Mouse (Mus musculus): Measurements from ENCODE around the gene Cog6.

Gene Cog6

DNA sequence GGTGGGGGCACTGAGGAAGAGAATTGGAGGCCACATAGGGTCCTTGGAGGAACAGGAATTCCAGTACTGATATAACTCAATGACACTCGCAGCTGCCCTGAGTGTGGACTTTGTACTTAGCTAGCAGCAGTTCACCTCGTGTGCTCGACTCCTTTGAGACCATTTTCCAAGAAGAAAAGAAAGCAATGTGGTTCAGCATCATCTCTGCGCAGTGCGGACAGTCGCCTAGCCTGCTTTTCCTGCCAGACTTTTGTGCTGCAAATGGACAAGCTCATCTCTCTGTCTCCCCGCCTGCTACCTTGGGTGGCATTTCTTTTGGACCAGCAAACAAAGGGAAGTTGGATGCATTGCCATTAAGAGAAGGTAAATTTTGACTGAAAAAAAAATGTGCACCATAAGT, 52.8 kb downstream of the Cog6 start:
- no peak for DNase-seq (ENCODE audit: extremely low read depth, low read depth, low spot score)

DNA sequence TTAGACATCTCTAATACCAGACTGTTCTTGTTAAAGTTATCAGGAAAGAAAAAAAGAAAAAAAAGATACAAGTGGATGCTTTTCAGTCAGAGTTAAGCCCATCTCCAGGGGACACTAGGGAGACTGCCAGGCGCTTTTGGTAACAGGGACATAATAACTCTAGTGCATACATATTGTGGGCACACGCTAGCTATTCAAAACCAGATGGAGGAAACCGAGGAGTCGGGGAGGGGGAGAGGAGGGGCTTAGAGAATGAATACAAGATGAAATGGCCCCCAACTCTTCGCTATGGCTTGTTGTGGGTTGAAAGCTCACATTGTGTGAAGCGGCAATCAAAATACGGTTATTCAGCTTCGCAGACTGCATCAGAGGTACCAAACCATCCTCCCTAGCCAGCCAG, 53.6 kb downstream of the Cog6 start:
- no peak for DNase-seq (ENCODE audit: extremely low read depth, low read depth, low spot score)

DNA sequence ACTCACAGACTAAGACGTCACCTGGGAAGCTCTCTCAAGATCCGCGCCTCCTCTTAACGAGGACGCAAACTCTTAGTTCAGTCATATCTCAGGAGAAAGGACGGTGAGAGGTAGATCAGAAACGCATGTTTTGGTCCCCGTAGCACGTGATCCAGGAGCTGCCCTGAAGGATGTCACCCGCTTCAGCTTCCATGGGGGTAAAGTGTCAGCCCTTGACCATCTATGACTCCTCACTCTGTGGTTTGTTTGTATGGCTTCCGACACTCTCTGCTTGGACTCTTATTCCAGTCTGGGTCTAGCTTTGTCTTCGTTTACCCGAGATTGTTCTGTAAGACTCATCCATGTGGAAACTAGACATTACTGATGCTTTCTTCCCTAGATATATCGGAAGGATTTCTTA, 54.6 kb downstream of the Cog6 start:
- DNase-seq (ENCODE audit: extremely low read depth, low read depth, low spot score) = no peak

DNA sequence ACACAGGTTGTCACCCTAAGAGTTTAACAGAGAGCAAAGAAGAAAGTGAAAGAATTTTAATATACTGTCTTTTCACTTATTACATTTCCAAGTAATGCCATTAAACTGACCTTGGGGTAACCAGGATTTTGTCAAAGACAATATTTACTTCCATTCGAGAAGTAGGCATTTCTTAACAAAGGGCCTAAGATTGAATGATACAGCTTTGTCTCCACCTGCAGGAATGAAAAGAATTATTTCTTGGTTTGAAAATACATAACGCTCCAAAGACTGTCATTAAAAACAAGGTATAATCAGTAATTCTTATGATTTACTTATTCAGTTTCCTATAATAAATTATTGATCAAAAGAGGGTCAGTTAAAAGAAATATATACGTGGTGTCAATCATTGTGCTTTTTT, 55.4 kb downstream of the Cog6 start:
- DNase-seq (ENCODE audit: extremely low read depth, low read depth, low spot score) = no peak

DNA sequence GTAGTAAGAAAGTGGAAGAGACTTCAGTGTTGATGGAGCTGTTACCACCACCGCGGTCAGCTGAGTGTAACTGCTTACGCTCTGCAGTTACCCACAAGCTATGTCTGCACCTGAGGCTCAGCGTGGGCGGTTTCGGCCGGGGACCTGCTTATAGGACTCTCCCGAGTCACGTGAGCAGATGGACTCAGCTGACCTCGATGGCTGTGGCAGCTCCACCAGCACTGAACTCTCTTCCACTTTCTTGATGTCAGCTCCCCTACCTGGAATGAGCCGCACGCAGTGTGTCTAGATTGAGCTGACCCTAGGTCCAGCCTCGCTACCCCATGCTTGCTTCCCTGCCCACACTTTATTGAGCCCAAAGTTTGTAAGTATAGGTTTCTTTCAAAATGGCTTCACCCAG, 56.1 kb downstream of the Cog6 start:
- no peak for DNase-seq (ENCODE audit: extremely low read depth, low read depth, low spot score)

DNA sequence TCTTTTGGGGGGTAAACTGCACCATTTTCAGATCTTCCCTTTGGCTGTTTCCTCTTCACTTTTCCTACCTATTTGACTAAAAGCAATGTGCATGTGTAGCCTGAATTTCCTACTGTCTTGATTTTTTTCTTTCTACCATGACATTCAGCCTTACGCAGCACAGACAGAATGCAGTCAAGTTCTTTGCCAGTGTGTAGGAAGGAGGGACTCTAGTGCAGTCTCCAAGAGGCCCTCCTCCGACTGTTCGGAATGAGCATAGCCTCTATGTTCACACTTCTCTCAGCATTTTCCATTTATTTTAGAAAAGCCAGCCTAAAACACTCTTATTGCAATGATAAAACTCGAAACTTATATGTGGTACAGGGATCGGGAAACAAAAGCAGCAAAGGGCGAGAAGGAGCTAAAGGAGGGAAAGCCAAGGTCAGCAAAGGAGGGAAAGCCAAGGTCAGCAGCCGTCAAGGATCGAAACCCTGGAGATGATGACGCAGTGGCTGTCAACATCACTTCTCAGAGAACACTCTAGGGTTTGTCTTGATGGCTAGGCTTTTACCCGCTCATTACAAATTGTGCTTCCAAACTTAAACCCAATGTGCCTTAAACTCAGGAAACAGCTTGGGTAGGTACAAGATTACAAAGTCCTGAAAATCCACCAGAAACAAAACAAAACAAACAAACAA, 58.5 kb downstream of the Cog6 start:
- DNase-seq (ENCODE audit: extremely low read depth, low read depth, low spot score) = no peak

DNA sequence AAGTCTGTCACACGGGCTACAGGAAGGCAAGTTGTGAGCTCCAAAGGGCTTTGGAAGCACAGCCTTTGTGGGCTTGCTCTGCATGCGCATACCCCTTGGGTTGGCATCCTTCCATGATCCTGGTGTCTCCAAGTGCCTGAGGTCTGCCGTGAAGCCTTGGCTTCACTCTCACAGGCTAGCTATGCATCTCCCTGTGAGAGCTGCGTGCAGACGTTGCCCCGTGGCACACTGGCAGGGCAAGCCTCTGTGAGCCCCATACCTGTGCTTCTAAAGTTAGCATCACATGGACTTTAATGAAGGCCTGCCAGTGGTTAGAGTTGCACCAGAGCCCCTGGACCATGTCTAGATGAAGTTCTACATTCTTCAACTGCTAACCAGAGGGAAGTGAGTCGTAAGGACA, 59.2 kb downstream of the Cog6 start:
- DNase-seq (ENCODE audit: extremely low read depth, low read depth, low spot score) = no peak

DNA sequence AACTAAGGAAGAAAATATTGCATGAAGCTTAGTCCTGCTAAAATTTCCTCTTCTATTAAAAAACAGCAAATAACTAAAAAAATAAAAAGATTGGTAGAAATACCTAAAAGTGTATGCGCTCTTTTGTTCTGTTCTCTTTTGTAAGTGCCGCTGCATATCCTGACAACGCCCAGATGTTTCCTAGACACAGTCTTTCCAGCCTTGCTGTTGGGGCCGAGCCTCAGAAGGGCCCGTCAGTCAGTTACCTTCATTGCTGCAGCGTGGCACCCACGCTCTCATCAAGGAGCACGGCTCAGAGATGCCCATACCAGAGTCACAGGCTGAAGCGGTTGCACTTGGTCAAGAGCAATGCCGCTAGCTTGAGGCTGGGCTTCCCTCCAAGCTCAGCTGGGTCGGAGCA, 60.8 kb downstream of the Cog6 start:
- no peak for DNase-seq (ENCODE audit: extremely low read depth, low read depth, low spot score)

DNA sequence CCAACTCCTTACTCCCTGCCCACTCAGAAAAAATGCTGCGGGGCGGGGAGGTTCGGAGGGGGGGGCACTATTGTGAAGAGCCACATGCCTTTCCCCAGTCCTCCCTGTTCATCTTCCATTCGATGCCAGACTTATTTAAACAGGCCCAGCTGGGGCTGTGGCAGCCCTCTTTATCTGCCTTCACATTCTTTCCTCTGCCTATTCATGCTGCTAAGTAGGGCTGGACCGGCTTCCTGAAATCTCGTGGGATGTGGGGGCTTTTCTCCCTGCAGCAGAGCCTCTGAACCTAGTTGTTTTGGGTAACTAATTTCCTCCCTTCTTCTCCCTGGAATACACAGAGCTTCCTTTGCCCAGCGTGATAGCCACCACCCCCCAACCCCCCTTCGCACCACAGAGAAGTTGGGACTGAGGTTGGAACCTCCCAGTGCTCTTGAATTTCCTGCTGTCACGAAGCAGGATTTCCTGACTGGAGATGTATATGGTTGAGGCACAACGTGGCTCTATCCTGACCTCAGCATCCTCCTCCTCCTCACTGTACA, 61.5 kb downstream of the Cog6 start:
- no peak for DNase-seq (ENCODE audit: extremely low read depth, low read depth, low spot score)

DNA sequence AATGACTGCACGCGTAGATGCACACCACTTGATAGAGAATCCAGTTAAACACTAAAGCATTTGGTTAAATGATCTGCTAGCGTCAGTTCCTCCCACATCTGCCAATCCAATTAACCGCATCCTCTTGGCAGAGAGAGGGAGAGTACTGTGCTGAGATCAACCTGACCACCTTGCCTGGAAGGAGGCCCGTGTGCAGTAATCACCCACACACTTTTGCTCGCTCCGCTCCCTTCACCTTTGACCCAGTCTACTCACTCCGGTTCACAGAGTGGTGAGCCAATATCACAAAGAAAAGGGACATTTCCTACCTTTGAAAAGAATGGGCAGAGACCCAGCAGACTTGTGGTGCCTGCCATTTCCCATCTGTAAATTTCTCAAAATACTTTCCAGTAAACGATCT, 62.4 kb downstream of the Cog6 start:
- DNase-seq (ENCODE audit: extremely low read depth, low read depth, low spot score) = no peak

DNA sequence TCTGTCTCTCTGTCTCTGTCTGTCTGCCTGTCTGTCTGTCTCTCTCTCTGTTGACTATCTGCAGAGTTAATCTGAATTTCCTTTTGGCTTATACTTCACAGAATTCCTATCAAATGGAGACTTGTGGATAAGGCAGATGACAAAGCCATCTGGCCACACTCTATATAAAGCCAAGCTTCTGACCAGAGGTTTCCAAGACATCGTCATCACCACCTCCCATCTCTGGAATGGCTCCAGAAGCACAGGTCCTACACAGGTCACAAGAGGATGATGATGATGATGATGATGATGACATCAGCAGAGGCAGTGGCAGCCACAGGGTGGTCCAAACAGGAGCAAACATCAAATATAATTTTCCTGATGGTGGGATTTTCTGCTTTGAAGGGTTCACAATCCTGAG, 63.2 kb downstream of the Cog6 start:
- no peak for DNase-seq (ENCODE audit: extremely low read depth, low read depth, low spot score)

DNA sequence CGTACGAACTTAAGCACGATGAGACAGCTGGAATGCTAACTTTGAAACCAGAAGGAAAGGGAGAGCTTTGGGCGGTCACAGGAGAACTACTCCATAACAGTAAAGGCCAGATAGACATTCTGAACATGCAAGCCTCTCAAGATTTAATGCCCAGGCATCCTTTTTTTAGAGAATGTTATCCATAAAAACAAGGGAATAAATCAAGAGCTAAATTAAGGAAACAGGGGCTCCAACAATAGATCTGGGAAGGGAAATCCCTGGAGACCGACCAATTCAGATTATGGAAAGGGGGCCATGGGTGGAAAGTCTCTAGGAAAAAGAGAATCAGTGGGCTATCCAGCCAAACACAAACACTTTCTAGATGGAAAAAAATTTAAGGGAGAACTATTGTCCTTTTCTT, 68.2 kb downstream of the Cog6 start:
- DNase-seq (ENCODE audit: extremely low read depth, low read depth, low spot score) = no peak

DNA sequence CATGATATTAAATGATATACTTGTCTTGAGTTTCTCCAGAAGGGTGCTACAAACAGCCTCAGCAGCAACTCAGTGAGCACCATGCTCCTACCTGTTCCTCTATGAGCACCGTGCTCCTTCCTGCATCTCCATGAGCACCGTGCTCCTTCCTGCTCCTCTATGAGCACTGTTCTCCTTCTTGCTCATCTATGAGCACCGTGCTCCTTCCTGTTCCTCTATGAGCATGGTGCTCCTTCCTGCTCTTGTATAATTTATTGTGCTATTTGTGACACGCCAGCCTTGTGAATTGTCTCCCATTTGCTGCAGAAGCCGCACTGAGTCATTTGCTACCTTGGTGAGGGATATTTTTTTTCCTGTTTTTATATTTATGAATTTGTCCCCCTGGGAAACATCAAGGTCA, 69.6 kb downstream of the Cog6 start:
- DNase-seq (ENCODE audit: extremely low read depth, low read depth, low spot score) = no peak

DNA sequence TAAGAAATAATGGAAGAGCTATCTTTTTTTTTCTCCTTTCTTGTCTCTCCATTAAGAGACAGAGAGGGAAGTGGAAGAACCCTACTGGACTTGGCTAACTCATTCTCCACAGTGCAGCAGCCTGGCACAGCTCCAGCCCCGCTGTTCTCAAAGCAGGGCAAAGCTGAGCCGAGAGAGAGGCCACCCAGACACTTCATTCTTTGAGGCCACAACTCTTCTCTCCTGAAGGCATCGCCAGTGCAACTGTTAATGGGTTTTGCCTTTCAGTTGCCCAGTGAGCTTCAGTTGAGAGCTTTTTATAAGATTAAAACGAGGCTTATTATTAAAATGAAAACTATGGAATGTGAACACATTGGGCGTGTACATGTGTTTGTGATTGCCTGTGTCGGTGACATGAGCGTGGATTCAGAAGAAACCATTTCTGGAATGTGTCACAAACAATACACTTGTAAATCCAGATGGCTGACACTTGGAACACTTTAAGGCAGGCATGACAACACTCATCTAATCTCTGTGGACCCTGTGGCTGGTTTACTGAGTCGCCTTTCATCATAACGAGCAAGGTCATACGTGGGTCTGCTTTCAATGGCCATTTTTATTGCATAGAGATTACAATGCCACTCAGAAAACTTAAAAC, 76.1 kb downstream of the Cog6 start:
- no peak for DNase-seq (ENCODE audit: extremely low read depth, low read depth, low spot score)

DNA sequence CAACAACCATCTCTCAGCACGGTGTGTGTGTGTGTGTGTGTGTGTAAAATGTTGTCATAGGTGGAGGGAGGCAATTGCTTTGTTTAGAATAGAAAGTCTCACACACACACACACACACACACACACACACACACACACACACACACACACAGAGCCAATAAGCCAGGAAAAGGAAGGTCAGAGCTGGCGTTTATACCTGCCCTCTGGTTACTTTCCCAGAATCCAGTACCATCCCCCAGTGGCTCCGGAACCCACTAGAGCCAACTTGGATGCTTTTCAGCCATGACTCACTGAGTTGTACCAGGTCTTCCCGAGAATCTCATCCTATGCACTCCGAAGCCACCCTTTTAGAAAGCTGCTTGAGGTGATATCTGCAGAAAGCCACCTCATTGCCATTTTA, 78.6 kb downstream of the Cog6 start:
- no peak for DNase-seq (ENCODE audit: extremely low read depth, low read depth, low spot score)

DNA sequence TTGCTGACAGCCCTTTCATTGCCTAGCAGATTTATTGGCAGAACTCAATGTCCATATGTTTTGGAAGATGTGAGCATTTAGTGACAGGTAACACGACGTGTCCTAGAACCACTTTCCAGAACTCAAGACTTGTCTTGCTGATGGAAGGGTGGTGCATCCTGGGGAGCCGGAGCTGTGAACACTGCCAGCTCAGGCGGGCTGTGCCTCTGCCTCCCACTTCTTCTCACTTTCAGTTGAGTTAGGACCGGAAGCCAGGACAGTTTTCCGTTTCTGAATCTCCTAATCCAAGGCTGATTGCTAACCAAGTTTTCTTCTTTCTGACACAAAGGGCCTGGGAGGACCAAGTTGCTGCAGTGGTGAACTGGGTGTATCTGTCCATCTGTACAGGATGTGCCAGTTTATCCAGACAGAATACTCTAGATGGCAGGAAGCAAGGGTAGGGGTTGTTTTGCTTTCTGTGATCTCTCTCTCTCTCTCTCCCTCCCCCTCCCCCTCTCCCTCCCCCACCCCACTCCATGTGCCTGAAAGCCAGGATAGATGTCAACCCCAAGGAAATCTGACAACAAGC, 79.2 kb downstream of the Cog6 start:
- no peak for DNase-seq (ENCODE audit: extremely low read depth, low read depth, low spot score)

DNA sequence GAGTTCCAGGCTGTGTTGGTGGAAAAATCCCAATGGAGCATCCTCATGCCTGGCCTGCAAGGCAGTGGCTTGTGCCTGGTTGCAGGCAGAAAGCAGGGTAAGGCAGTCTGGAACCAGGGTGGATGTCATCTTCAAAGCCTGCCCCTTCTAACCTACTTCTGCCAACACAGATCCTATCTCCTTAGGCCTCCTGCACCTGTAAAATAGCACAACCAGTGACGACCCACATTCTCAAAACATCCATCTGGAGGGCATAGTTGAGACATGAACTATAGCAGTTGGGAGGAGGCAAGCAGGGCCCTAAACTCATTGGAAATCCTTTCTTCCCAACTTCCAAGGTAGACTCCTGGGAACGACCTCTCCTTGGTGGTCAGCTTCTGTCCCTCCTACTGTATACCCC, 85.1 kb downstream of the Cog6 start:
- no peak for DNase-seq (ENCODE audit: extremely low read depth, low read depth, low spot score)
